Mouse (Mus musculus): Measurements from ENCODE around the gene Cryzl2. TPM values are rescaled to one million over a fixed set of nuclear protein-coding genes. Genes with fewer than 3 reads are reported as not detected.
A peak's percentile ranks its signal among the peaks of the same experiment; 100 is the strongest.

Cryzl2 gene
- polyA plus RNA-seq, 1 experiment, result 13.8 TPM

DNA sequence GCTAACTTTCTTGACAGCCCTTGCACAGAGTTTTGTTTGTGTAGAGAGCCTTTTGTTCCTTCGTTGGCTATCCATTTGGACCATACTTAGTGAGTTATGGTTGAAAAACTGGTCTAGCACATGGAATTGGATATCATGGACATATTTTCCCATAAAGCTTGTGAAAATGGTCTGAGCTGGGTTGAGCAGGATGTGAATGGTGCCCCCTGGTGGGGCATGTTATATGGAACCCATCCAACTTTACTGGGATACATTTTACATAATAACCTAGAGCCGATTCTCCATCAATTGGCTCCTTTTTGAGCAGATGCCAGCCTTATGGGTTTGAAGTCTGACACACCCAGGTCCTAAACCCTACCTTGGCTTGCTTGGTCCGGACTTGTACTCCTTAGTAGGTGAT lies 6.8 kb downstream of the Cryzl2 start:
- Histone ChIP-seq H3K4me1 (ENCODE audit: control insufficient read depth, insufficient read depth, low read length) (peaks cover 1% of the 10 kb centered on the region; the same call in 1 of the 2 replicates), H3K27ac (ENCODE audit: insufficient read depth, low read length) (no peak overlapping the region), H3K4me3 (ENCODE audit: insufficient read depth, low read length) (no peak overlapping the region)
- TF ChIP-seq CTCF (IDR thresholded peaks at IDR 0.05; ENCODE audit: extremely low read depth, insufficient read depth, low read length) (peak; percentile 18; the same call in 1 of the 2 replicates), POLR2A (IDR thresholded peaks at IDR 0.05; ENCODE audit: extremely low read depth, insufficient read depth, low read length) (no peak)

- Histone ChIP-seq H3K27ac (ENCODE audit: insufficient read depth, low read length) (peak overlapping the region; percentile 9; the same call in 1 of the 2 replicates), H3K4me1 (ENCODE audit: control insufficient read depth, insufficient read depth, low read length) (peaks cover 5% of the 10 kb centered on the region), H3K4me3 (ENCODE audit: insufficient read depth, low read length) (no peak overlapping the region)
- TF ChIP-seq CTCF (IDR thresholded peaks at IDR 0.05; ENCODE audit: extremely low read depth, insufficient read depth, low read length), result no peak
- TF ChIP-seq POLR2A (IDR thresholded peaks at IDR 0.05; ENCODE audit: extremely low read depth, insufficient read depth, low read length), result no peak
Observed at GRCm38 (mm10) chr1:157467866-157468265, 9.5 kb downstream of the Cryzl2 start.

DNA sequence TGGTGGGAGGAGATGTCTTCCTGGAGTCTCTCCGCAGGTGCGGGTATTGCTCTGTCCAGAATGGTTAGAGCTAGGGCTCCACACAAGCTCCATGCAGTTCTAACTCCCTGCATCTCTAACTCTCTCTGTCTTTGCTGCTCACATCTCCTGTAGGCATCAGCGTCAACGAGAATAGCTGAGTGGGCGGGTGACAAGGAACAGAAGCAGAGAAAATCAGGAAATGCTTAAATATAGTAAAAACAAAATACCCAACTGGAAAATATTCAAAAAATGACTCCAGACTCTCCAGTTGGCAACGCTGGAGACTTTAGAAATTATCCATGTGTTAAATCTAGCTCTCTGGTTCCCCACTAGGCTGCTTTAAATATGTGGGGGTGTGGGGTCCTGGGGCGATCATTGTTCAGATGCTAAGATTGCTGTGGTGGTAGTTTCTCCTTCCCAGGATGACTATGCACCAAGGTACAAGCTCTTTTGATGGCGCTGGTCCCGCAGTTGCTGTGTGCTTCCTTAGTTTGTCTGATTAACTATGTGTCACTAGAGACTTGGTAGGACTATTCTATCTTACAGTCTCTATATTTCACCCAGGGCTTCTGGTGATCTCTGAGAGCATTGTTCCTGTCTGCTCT lies 12.5 kb downstream of the Cryzl2 start:
- TF ChIP-seq POLR2A (IDR thresholded peaks at IDR 0.05; ENCODE audit: extremely low read depth, insufficient read depth, low read length) (peak; percentile 60; the same call in 1 of the 2 replicates), CTCF (IDR thresholded peaks at IDR 0.05; ENCODE audit: extremely low read depth, insufficient read depth, low read length) (no peak)
- peaks cover 12% of the 10 kb centered on the region for H3K4me1 ChIP-seq (ENCODE audit: control insufficient read depth, insufficient read depth, low read length)
- H3K27ac ChIP-seq (ENCODE audit: insufficient read depth, low read length), result peak overlapping the region; percentile 79
- no peak overlapping the region for H3K4me3 ChIP-seq (ENCODE audit: insufficient read depth, low read length)

GRCm38 (mm10) chr1:157472716-157473115 lies 14.3 kb downstream of the Cryzl2 start:
- H3K4me3 ChIP-seq (ENCODE audit: insufficient read depth, low read length), result no peak overlapping the region
- no peak overlapping the region for H3K27ac ChIP-seq (ENCODE audit: insufficient read depth, low read length)
- TF ChIP-seq POLR2A (IDR thresholded peaks at IDR 0.05; ENCODE audit: extremely low read depth, insufficient read depth, low read length) (no peak), CTCF (IDR thresholded peaks at IDR 0.05; ENCODE audit: extremely low read depth, insufficient read depth, low read length) (no peak)
- H3K4me1 ChIP-seq (ENCODE audit: control insufficient read depth, insufficient read depth, low read length), result peaks cover 13% of the 10 kb centered on the region

DNA sequence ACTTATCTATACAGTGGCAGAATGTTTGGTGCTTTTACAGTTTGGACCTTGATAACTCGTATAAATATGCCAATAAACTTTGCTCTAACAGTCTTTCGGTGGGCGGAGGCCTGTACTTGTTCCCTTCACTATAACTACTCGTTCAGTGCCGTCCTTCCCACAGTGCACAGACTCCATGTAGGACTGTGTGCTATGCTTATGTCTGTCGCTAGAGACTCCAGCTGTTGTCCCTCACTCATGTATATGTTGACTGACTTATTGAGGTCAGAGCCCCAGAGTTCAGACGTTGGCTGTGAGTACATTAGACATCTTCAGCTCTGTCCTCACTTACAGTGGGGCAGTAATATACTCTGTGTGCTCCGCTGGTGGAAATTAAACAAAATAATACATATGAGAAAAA lies 16.5 kb downstream of the Cryzl2 start:
- peaks cover 12% of the 10 kb centered on the region for H3K4me1 ChIP-seq (ENCODE audit: control insufficient read depth, insufficient read depth, low read length)
- TF ChIP-seq POLR2A (IDR thresholded peaks at IDR 0.05; ENCODE audit: extremely low read depth, insufficient read depth, low read length) (no peak), CTCF (IDR thresholded peaks at IDR 0.05; ENCODE audit: extremely low read depth, insufficient read depth, low read length) (no peak)
- H3K27ac ChIP-seq (ENCODE audit: insufficient read depth, low read length), result no peak overlapping the region
- no peak overlapping the region for H3K4me3 ChIP-seq (ENCODE audit: insufficient read depth, low read length)

GRCm38 (mm10) chr1:157476231-157476630 lies 17.9 kb downstream of the Cryzl2 start:
- Histone ChIP-seq H3K4me3 (ENCODE audit: insufficient read depth, low read length) (no peak overlapping the region), H3K27ac (ENCODE audit: insufficient read depth, low read length) (no peak overlapping the region), H3K4me1 (ENCODE audit: control insufficient read depth, insufficient read depth, low read length) (peaks cover 11% of the 10 kb centered on the region; the same call in 1 of the 2 replicates)
- TF ChIP-seq POLR2A (IDR thresholded peaks at IDR 0.05; ENCODE audit: extremely low read depth, insufficient read depth, low read length), result no peak
- TF ChIP-seq CTCF (IDR thresholded peaks at IDR 0.05; ENCODE audit: extremely low read depth, insufficient read depth, low read length), result no peak

GRCm38 (mm10) chr1:157480090-157480489 lies 21.7 kb downstream of the Cryzl2 start:
- H3K4me1 ChIP-seq (ENCODE audit: control insufficient read depth, insufficient read depth, low read length), result peaks cover 12% of the 10 kb centered on the region; the same call in 1 of the 2 replicates
- no peak overlapping the region for H3K4me3 ChIP-seq (ENCODE audit: insufficient read depth, low read length)
- H3K27ac ChIP-seq (ENCODE audit: insufficient read depth, low read length), result 0 out of 2 replicates have a peak overlapping the region, but pooled peaks have one; percentile 17
- no peak for TF ChIP-seq POLR2A (IDR thresholded peaks at IDR 0.05; ENCODE audit: extremely low read depth, insufficient read depth, low read length)
- no peak for TF ChIP-seq CTCF (IDR thresholded peaks at IDR 0.05; ENCODE audit: extremely low read depth, insufficient read depth, low read length)

DNA sequence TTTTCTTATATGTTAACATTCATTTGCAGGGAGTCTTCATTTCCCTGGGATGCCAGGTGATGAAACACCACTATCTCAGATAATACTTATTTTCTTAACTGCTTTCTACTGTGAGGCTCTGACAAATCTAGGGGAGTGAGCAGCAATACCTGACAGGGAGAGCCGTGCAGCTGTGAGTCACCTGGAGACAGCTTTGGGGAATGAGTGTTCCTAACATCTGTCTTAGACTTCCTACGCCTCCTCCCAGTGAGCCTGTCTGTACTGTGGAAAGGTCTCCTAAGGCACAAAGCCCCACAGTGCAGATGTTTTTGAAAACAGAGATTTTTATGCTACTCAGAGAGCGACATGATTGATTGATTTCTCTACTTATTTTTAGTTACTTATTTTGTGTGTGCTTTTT lies 22.5 kb downstream of the Cryzl2 start:
- no peak for TF ChIP-seq CTCF (IDR thresholded peaks at IDR 0.05; ENCODE audit: extremely low read depth, insufficient read depth, low read length)
- Histone ChIP-seq H3K27ac (ENCODE audit: insufficient read depth, low read length) (no peak overlapping the region), H3K4me1 (ENCODE audit: control insufficient read depth, insufficient read depth, low read length) (peaks cover 9% of the 10 kb centered on the region; the same call in 1 of the 2 replicates), H3K4me3 (ENCODE audit: insufficient read depth, low read length) (no peak overlapping the region)

GRCm38 (mm10) chr1:157481666-157482065 lies 23.3 kb downstream of the Cryzl2 start:
- H3K4me3 ChIP-seq (ENCODE audit: insufficient read depth, low read length), result no peak overlapping the region
- TF ChIP-seq CTCF (IDR thresholded peaks at IDR 0.05; ENCODE audit: extremely low read depth, insufficient read depth, low read length) (no peak), POLR2A (IDR thresholded peaks at IDR 0.05; ENCODE audit: extremely low read depth, insufficient read depth, low read length) (no peak)
- H3K27ac ChIP-seq (ENCODE audit: insufficient read depth, low read length), result no peak overlapping the region
- peaks cover 8% of the 10 kb centered on the region; the same call in 1 of the 2 replicates for H3K4me1 ChIP-seq (ENCODE audit: control insufficient read depth, insufficient read depth, low read length)

- Histone ChIP-seq H3K4me1 (ENCODE audit: control insufficient read depth, insufficient read depth, low read length) (peaks cover 8% of the 10 kb centered on the region; the same call in 1 of the 2 replicates), H3K27ac (ENCODE audit: insufficient read depth, low read length) (peak overlapping the region; percentile 92), H3K4me3 (ENCODE audit: insufficient read depth, low read length) (no peak overlapping the region)
- peak; percentile 26; the same call in 1 of the 2 replicates for TF ChIP-seq POLR2A (IDR thresholded peaks at IDR 0.05; ENCODE audit: extremely low read depth, insufficient read depth, low read length)
- TF ChIP-seq CTCF (IDR thresholded peaks at IDR 0.05; ENCODE audit: extremely low read depth, insufficient read depth, low read length), result no peak
Observed at GRCm38 (mm10) chr1:157484161-157484560, 25.8 kb downstream of the Cryzl2 start.

Data from cortical plate, adult 2 months (tissue).